Mouse (Mus musculus) cortical plate, adult 2 months (tissue): ENCODE measurements around the gene Cdh15.

Experiments
- CTCF ChIP-seq: fragments of 200-500 bp; IDR thresholded peaks from 2 replicates; pipeline ENCODE4 v1.5.1; 2011; ENCODE audit warnings: mild to moderate bottlenecking, control low read depth, low read length; ENCODE audit not compliant: insufficient read depth; ENCODE audit errors: extremely low read depth
- POLR2A ChIP-seq: fragments of 200-500 bp; IDR thresholded peaks from 2 replicates; pipeline ENCODE4 v1.6.1; 2011; ENCODE audit warnings: mild to moderate bottlenecking, low read length, control low read depth; ENCODE audit not compliant: insufficient read depth; ENCODE audit errors: extremely low read depth

- TF ChIP-seq CTCF (no peak), POLR2A (no peak)
Observed at GRCm38 (mm10) chr8:122805349-122805748, 42.4 kb upstream of the Cdh15 start.
